Mouse (Mus musculus): ENCODE results near the gene Zfpm1. TPM values are rescaled to one million over a fixed set of nuclear protein-coding genes. Genes with fewer than 3 reads are reported as not detected.

Gene Zfpm1
- polyA plus RNA-seq, 1 experiment from 2014 or later = 0.65 TPM

- ATAC-seq = peak; percentile 90
- H3K9ac ChIP-seq (replicated peaks; ENCODE audit: low read depth, low read length) = no peak overlapping the region
Measured at GRCm38 (mm10) chr8:122281317-122282034, 465 bp upstream of the Zfpm1 start.

GRCm38 (mm10) chr8:122282501-122283355 is 787 bp downstream of the Zfpm1 start:
- peak overlapping the region; percentile 86 for H3K4me2 ChIP-seq (ENCODE audit: low read length)
- H3K4me1 ChIP-seq (replicated peaks; ENCODE audit: control insufficient read depth, insufficient read depth, low read length) = peaks cover 26% of the 10 kb centered on the region
- H3K9me3 ChIP-seq (ENCODE audit: control insufficient read depth, low read length) = no peaks in the 10 kb centered on the region
- H3K4me3 ChIP-seq (replicated peaks; ENCODE audit: low read length) = peak overlapping the region; percentile 59
- no peak overlapping the region for H3K27ac ChIP-seq (ENCODE audit: low read length)
- no peak for ATAC-seq
- H3K27me3 ChIP-seq (replicated peaks; ENCODE audit: control insufficient read depth, insufficient read depth, low read length) = peaks cover 9% of the 10 kb centered on the region
- H3K36me3 ChIP-seq (ENCODE audit: control insufficient read depth, insufficient read depth) = no peaks in the 10 kb centered on the region
- WGBS = under 1% methylated on average over 61 of the region's 70 CpGs
- peak overlapping the region; percentile 61 for H3K9ac ChIP-seq (replicated peaks; ENCODE audit: low read depth, low read length)

More at GRCm38 (mm10) chr8:122281317-122282034, 465 bp upstream of the Zfpm1 start:
- H3K4me1 ChIP-seq (replicated peaks; ENCODE audit: control insufficient read depth, insufficient read depth, low read length) = peaks cover 26% of the 10 kb centered on the region
- H3K4me3 ChIP-seq (replicated peaks; ENCODE audit: low read length) = peak overlapping the region; percentile 59
- H3K4me2 ChIP-seq (ENCODE audit: low read length) = peak overlapping the region; percentile 86
- no peaks in the 10 kb centered on the region for H3K36me3 ChIP-seq (ENCODE audit: control insufficient read depth, insufficient read depth)
- H3K27ac ChIP-seq (ENCODE audit: low read length) = no peak overlapping the region
- no peaks in the 10 kb centered on the region for H3K9me3 ChIP-seq (ENCODE audit: control insufficient read depth, low read length)
- WGBS = under 1% methylated on average over 47 of the region's 47 CpGs
- peaks cover 9% of the 10 kb centered on the region for H3K27me3 ChIP-seq (replicated peaks; ENCODE audit: control insufficient read depth, insufficient read depth, low read length)

- H3K4me1 ChIP-seq (replicated peaks; ENCODE audit: control insufficient read depth, insufficient read depth, low read length) = peaks cover 26% of the 10 kb centered on the region
- H3K4me2 ChIP-seq (ENCODE audit: low read length) = peak overlapping the region; percentile 86
- ATAC-seq = no peak
- peaks cover 9% of the 10 kb centered on the region for H3K27me3 ChIP-seq (replicated peaks; ENCODE audit: control insufficient read depth, insufficient read depth, low read length)
- peak overlapping the region; percentile 59 for H3K4me3 ChIP-seq (replicated peaks; ENCODE audit: low read length)
- H3K9ac ChIP-seq (replicated peaks; ENCODE audit: low read depth, low read length) = peak overlapping the region; percentile 61
- no peaks in the 10 kb centered on the region for H3K36me3 ChIP-seq (ENCODE audit: control insufficient read depth, insufficient read depth)
- WGBS = 1% methylated on average over 37 of the region's 37 CpGs
- H3K9me3 ChIP-seq (ENCODE audit: control insufficient read depth, low read length) = no peaks in the 10 kb centered on the region
- no peak overlapping the region for H3K27ac ChIP-seq (ENCODE audit: low read length)
Measured at GRCm38 (mm10) chr8:122283356-122284202, 1.6 kb downstream of the Zfpm1 start.

GRCm38 (mm10) chr8:122284203-122284658 is 2.3 kb downstream of the Zfpm1 start:
- Histone ChIP-seq H3K9me3 (ENCODE audit: control insufficient read depth, low read length) (no peaks in the 10 kb centered on the region), H3K4me1 (replicated peaks; ENCODE audit: control insufficient read depth, insufficient read depth, low read length) (peaks cover 26% of the 10 kb centered on the region), H3K27ac (ENCODE audit: low read length) (no peak overlapping the region), H3K4me3 (replicated peaks; ENCODE audit: low read length) (peak overlapping the region; percentile 59), H3K4me2 (ENCODE audit: low read length) (peak overlapping the region; percentile 86), H3K36me3 (ENCODE audit: control insufficient read depth, insufficient read depth) (no peaks in the 10 kb centered on the region), H3K27me3 (replicated peaks; ENCODE audit: control insufficient read depth, insufficient read depth, low read length) (peaks cover 9% of the 10 kb centered on the region), H3K9ac (replicated peaks; ENCODE audit: low read depth, low read length) (peak overlapping the region; percentile 59)
- 1% methylated on average over 33 of the region's 33 CpGs for WGBS
- ATAC-seq = no peak

GRCm38 (mm10) chr8:122284659-122285261 is 2.8 kb downstream of the Zfpm1 start:
- Histone ChIP-seq H3K4me3 (replicated peaks; ENCODE audit: low read length) (peak overlapping the region; percentile 59), H3K9me3 (ENCODE audit: control insufficient read depth, low read length) (no peaks in the 10 kb centered on the region), H3K27ac (ENCODE audit: low read length) (no peak overlapping the region), H3K27me3 (replicated peaks; ENCODE audit: control insufficient read depth, insufficient read depth, low read length) (peaks cover 9% of the 10 kb centered on the region), H3K9ac (replicated peaks; ENCODE audit: low read depth, low read length) (peak overlapping the region; percentile 59), H3K4me2 (ENCODE audit: low read length) (peak overlapping the region; percentile 86), H3K36me3 (ENCODE audit: control insufficient read depth, insufficient read depth) (no peaks in the 10 kb centered on the region), H3K4me1 (replicated peaks; ENCODE audit: control insufficient read depth, insufficient read depth, low read length) (peaks cover 26% of the 10 kb centered on the region)
- WGBS = 6% methylated on average over 21 of the region's 21 CpGs
- no peak for ATAC-seq

- no peaks in the 10 kb centered on the region for H3K36me3 ChIP-seq (ENCODE audit: control insufficient read depth, insufficient read depth)
- ATAC-seq = no peak
- no peak overlapping the region for H3K4me3 ChIP-seq (replicated peaks; ENCODE audit: low read length)
- no peaks in the 10 kb centered on the region for H3K9me3 ChIP-seq (ENCODE audit: control insufficient read depth, low read length)
- 69% methylated on average over 6 of the region's 6 CpGs for WGBS
- H3K9ac ChIP-seq (replicated peaks; ENCODE audit: low read depth, low read length) = no peak overlapping the region
- H3K4me1 ChIP-seq (replicated peaks; ENCODE audit: control insufficient read depth, insufficient read depth, low read length) = peaks cover 26% of the 10 kb centered on the region
- peaks cover 9% of the 10 kb centered on the region for H3K27me3 ChIP-seq (replicated peaks; ENCODE audit: control insufficient read depth, insufficient read depth, low read length)
- H3K27ac ChIP-seq (ENCODE audit: low read length) = no peak overlapping the region
- no peak overlapping the region for H3K4me2 ChIP-seq (ENCODE audit: low read length)
Measured at GRCm38 (mm10) chr8:122285727-122286126, 3.8 kb downstream of the Zfpm1 start.

GRCm38 (mm10) chr8:122286899-122287298 is 5.0 kb downstream of the Zfpm1 start:
- H3K4me1 ChIP-seq (replicated peaks; ENCODE audit: control insufficient read depth, insufficient read depth, low read length) = peaks cover 26% of the 10 kb centered on the region
- no peak overlapping the region for H3K4me2 ChIP-seq (ENCODE audit: low read length)
- no peak for ATAC-seq
- H3K27me3 ChIP-seq (replicated peaks; ENCODE audit: control insufficient read depth, insufficient read depth, low read length) = peaks cover 9% of the 10 kb centered on the region
- no peaks in the 10 kb centered on the region for H3K9me3 ChIP-seq (ENCODE audit: control insufficient read depth, low read length)
- H3K9ac ChIP-seq (replicated peaks; ENCODE audit: low read depth, low read length) = no peak overlapping the region
- no peak overlapping the region for H3K4me3 ChIP-seq (replicated peaks; ENCODE audit: low read length)
- H3K36me3 ChIP-seq (ENCODE audit: control insufficient read depth, insufficient read depth) = no peaks in the 10 kb centered on the region
- 77% methylated on average over 10 of the region's 10 CpGs for WGBS
- no peak overlapping the region for H3K27ac ChIP-seq (ENCODE audit: low read length)

GRCm38 (mm10) chr8:122287742-122288141 is 5.8 kb downstream of the Zfpm1 start:
- ATAC-seq = no peak
- H3K27ac ChIP-seq (ENCODE audit: low read length) = no peak overlapping the region
- no peaks in the 10 kb centered on the region for H3K36me3 ChIP-seq (ENCODE audit: control insufficient read depth, insufficient read depth)
- WGBS = 82% methylated on average over 8 of the region's 8 CpGs
- peaks cover 22% of the 10 kb centered on the region for H3K4me1 ChIP-seq (replicated peaks; ENCODE audit: control insufficient read depth, insufficient read depth, low read length)
- H3K9ac ChIP-seq (replicated peaks; ENCODE audit: low read depth, low read length) = no peak overlapping the region
- no peak overlapping the region for H3K4me2 ChIP-seq (ENCODE audit: low read length)
- H3K27me3 ChIP-seq (replicated peaks; ENCODE audit: control insufficient read depth, insufficient read depth, low read length) = peaks cover 9% of the 10 kb centered on the region
- H3K4me3 ChIP-seq (replicated peaks; ENCODE audit: low read length) = no peak overlapping the region
- no peaks in the 10 kb centered on the region for H3K9me3 ChIP-seq (ENCODE audit: control insufficient read depth, low read length)
